Mouse (Mus musculus): ENCODE results near the gene RPS10-NUDT3. TPM values are rescaled to one million over a fixed set of nuclear protein-coding genes. Genes with fewer than 3 reads are reported as not detected.
A peak's percentile ranks its signal among the peaks of the same experiment; 100 is the strongest.

The RPS10-NUDT3 gene
- total RNA-seq (2014; fragmentation: Nextera tagmentation) (not detected in 2 replicates), total RNA-seq (2017) (not detected in 2 replicates)

DNA sequence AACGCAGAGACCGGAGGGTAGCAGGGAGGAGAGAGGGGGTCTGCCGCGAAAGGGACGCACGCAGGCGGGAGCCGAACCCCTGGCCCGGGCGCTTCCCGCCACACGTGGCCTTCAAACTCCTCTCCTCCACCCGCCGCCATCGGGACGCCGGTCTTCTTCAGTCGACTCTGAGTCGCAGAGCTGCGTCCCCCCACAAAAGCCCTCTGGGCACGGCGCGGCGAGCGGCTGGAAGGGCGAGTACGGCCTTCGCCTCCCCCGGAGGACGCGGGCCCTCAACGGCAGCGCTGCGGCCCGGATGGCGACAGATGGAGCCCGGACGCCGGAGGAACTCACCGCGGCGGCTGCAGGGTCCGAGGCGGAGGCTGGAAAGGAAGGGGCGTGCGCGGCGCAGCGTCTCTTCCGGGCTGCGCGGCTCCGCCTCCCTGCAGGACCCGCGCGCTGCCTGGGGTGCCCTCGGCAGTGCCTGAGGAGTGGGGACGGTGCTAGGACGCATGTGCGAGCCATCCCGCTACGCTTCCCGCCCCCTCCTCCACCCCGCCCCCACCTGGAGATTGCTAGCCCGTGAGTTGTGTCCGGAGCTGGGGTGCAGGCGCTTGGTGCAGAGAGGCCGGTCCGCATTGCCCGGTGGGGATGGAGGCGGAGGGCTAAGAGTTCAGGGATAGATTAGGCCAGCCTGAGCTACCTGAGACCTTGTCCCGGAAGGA lies at the start of gene RPS10-NUDT3:
Gene RPS10-NUDT3, minus strand, starts transcription at position 352 of the 704 bp plus-strand sequence.
- ATAC-seq (replicated peaks; ENCODE audit: poor library complexity, severe bottlenecking): peak; percentile 94

DNA sequence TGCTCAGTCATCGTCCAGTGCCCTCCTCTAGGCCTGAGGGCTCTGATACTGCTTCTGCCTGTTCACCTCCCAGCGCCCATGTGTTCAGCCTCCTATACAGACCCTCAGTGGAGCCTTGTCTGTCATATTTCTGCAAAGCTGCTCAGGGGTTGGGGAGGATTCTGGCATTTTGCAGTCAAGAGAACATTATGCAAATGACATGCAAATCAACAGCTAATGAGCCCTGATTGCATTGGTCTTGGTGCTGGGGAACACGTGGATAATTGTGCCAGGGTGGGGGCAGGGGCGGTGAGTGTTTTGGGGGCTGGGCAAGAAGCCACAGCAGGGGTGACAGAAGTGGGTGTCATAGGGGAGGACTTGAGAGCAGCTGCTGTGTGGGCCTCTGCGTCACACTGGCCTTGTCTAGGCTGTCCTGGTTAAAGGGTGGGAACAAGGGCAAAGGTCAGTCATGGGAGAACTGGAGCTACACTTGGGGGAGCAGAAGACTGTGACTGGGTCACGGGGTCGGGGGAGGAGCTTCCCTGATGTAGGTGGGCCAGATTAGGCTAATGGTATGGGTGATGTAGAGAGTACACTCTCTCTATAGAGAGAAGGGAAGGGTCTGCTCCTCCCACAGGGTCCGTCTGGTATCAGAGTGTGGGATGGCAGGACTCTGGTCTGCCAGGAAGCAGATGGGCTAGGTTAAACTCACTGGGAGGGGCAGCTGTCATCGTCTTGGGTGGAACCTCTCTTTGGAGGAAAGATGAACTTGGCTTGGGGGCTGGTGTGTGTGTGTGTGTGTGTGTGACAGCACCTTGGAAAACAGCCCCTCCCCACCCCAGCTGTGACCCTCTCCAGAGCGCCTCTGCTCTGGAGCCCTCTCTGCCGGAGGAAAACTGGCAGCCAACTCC lies 44.1 kb upstream of the RPS10-NUDT3 start:
- no peak for ATAC-seq (replicated peaks; ENCODE audit: poor library complexity, severe bottlenecking)

GRCm38 (mm10) chr17:27677756-27678155 lies 42.7 kb upstream of the RPS10-NUDT3 start:
- no peak for ATAC-seq (replicated peaks; ENCODE audit: poor library complexity, severe bottlenecking)

- ATAC-seq (replicated peaks; ENCODE audit: poor library complexity, severe bottlenecking): no peak
Measured at GRCm38 (mm10) chr17:27676270-27676669, 41.2 kb upstream of the RPS10-NUDT3 start.

GRCm38 (mm10) chr17:27675453-27675852 lies 40.4 kb upstream of the RPS10-NUDT3 start:
- no peak; the same call in 1 of the 2 replicates for ATAC-seq (replicated peaks; ENCODE audit: poor library complexity, severe bottlenecking)

GRCm38 (mm10) chr17:27673945-27674344 lies 38.9 kb upstream of the RPS10-NUDT3 start:
- ATAC-seq (replicated peaks; ENCODE audit: poor library complexity, severe bottlenecking): no peak

DNA sequence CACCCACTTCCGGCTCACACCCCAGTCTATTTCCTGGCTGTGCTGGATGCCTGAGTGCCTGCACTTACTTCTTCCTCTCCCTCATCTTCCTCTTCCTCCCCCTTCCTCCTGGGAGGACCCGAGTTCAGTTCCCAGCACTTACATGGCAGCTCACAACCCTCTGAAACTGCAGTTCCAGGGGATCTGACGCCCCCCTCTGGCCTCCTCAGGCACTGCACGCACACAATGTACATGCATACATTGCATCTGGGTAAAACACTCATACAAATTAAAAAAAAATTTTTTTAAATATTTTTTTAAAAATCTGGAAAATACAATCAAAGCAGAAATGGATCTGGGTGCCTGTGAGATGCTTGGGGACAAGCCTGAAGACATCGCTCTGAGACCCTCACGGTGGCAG lies 36.7 kb upstream of the RPS10-NUDT3 start:
- ATAC-seq (replicated peaks; ENCODE audit: poor library complexity, severe bottlenecking): no peak

DNA sequence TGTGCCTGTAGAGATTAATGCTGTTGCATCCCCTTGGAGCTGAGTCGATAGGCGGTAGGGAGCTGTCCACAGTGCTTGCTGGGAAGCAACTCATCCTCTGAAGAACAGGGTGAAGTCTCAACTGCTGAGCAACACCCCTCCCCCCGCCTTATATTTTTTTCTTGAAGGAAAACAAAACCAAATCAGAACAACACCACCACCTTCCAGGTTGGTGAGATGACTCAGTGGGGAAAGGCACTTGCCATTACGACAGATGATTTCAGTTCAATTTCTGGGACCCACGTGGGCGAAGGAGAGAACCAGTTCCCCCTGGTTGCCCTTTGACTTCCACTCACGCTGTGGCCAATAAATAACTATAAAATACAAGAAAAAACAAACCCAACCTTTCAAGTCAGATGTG lies 23.7 kb upstream of the RPS10-NUDT3 start:
- no peak for ATAC-seq (replicated peaks; ENCODE audit: poor library complexity, severe bottlenecking)

DNA sequence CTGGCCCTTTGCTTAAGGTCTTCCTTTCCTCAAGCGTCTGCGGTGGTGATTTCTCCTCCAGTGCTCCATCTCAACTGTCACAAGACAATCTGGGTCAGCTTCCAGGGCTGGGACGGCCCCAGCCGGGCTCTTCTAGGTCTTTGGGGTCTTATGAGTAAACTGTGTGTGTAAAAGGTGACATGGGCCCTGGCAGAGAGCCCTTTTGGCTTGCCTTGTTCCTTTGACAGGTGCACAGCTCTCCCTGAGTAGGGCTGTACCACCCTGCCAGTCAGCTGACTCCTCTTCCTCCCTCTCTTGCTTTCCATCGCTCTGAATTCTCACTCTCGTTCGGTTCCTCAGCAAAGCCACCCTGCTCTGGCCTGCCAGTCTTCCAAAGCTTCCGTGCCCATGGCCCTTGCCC lies 22.1 kb upstream of the RPS10-NUDT3 start:
- no peak for ATAC-seq (replicated peaks; ENCODE audit: poor library complexity, severe bottlenecking)

DNA sequence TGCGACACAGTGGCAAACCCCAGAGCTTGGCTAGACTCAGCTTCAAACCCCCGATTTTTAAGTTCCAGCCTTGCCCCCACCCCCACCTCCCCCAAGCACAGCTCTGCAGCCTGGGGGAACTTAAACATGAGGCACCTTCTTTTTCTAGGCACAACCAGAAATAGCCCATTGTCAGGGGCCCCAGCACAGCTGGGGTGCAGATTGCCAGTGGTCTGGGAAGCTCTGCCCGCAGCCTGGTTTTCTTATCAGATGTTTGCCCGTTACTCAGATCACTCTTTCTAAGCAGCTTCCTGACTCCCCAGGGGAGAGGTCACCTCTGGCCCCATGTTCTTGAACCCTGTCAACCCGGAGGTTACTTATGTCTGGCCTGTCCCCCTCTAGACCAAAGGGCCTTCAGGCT lies 21.4 kb upstream of the RPS10-NUDT3 start:
- ATAC-seq (replicated peaks; ENCODE audit: poor library complexity, severe bottlenecking): no peak

DNA sequence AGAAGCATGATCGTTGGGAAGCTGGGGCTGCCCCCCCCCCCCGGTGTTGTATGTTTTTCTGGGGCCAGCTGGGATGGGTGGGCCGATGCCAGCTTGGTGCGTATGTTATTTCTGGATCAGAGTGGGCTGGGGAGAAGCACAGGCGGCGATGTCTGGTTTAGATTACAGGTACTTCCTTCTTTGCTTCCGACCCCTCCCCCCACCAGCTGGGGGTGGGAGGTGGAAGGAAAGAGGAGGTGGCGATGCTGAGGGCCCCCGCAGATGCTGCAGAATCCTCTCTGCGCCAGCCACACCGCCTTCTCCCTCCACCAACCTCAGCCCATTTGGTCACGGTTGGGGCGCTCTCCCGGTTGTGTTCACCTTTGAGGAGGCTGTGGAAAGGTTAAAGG lies 21.0 kb upstream of the RPS10-NUDT3 start:
- peak; percentile 13; the same call in 1 of the 2 replicates for ATAC-seq (replicated peaks; ENCODE audit: poor library complexity, severe bottlenecking)

DNA sequence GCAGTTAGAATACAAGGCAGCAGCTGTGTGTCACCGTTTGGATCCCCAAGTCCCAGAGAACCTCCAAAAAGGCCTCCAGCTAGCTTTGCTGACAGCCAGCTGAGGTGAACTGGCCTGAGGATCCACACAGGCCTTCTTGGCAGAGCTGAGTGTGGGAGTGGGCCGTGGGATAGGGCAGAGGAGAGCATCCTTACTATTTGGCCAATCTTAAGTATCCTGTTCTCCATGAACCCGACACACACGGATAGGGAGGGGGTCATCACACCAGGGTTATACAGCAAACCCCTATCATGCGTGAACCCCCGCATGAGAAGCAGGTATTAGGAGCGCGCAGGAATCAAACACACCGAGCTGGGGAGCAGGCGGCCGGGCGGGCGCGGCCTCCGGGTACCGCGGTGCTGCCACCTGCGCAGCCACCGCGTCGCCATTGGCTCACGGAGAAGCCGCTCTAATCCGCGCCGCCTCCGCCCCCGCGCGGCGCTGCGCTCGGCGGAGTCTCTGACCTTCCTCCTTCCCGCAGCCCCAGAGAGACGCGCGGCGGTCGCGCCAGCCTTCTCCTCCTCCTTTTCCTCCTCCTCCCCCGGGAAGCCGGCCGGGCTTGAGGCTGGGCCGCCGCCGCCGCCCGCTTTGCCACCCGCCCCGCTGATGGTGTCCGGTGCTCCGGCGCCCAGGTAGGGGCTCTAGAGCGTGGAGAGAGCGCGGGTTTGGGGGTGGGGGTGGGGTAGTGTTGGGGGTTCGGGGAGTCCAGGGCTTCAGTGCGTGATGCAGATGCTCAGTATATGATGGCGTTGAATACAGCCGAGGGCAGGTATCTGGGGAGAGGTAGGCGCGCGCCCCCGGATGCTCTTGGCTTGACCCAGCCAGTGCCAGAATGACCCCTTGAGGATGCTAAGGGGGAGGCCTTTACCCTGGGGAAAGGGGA lies 20.3 kb upstream of the RPS10-NUDT3 start, which contains the start of gene Pacsin1:
Gene Pacsin1, plus strand, starts transcription at position 421 of the 922 bp plus-strand sequence.
- ATAC-seq (replicated peaks; ENCODE audit: poor library complexity, severe bottlenecking): peak; percentile 57

GRCm38 (mm10) chr17:27653253-27653959 lies 18.4 kb upstream of the RPS10-NUDT3 start:
- no peak for ATAC-seq (replicated peaks; ENCODE audit: poor library complexity, severe bottlenecking)

GRCm38 (mm10) chr17:27652046-27652790 lies 17.2 kb upstream of the RPS10-NUDT3 start:
- peak; percentile 41 for ATAC-seq (replicated peaks; ENCODE audit: poor library complexity, severe bottlenecking)

- no peak for ATAC-seq (replicated peaks; ENCODE audit: poor library complexity, severe bottlenecking)
Measured at GRCm38 (mm10) chr17:27650586-27650985, 15.6 kb upstream of the RPS10-NUDT3 start.

DNA sequence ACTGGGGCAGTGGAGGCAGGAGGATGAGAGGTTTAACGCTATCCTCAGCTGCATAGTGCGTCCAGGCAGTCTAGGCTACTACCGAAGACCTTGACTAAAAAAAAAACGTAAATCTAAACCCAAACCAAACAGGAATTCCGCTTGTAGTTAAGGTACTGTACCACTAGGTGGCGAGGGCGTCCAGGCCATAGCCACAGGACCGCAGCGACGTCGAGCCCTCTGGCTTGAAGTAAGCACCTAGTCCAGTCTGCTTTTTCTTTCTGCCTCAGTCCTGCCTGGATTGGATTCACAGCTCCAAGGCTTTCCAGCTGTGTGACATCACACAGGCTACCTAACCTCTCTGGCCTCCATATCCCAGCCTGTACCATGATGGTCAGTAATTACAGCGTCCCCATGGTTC lies 15.1 kb upstream of the RPS10-NUDT3 start:
- ATAC-seq (replicated peaks; ENCODE audit: poor library complexity, severe bottlenecking): peak; percentile 82

GRCm38 (mm10) chr17:27645807-27646206 lies 10.8 kb upstream of the RPS10-NUDT3 start:
- ATAC-seq (replicated peaks; ENCODE audit: poor library complexity, severe bottlenecking): no peak

GRCm38 (mm10) chr17:27644572-27644971 lies 9.6 kb upstream of the RPS10-NUDT3 start:
- no peak for ATAC-seq (replicated peaks; ENCODE audit: poor library complexity, severe bottlenecking)

GRCm38 (mm10) chr17:27643756-27644155 lies 8.7 kb upstream of the RPS10-NUDT3 start:
- no peak for ATAC-seq (replicated peaks; ENCODE audit: poor library complexity, severe bottlenecking)

Measured in granulocyte monocyte progenitor cell, adult 5-6 weeks (primary cell).